Mouse (Mus musculus) MEL (cell line): ENCODE measurements around the gene Sbk2. TPM values are rescaled to one million over a fixed set of nuclear protein-coding genes. Genes with fewer than 3 reads are reported as not detected.
A peak's percentile ranks its signal among the peaks of the same experiment; 100 is the strongest.

Experiments used
- DNase-seq: peaks from one replicate; pipeline ENCODE4 v3.0.0; 2011; ENCODE audit warnings: low read depth, low spot score
- H3K27ac ChIP-seq: 2 replicates; pipeline ENCODE4 v1.5.1; 2012; ENCODE audit warnings: low read depth, mild to moderate bottlenecking, control low read depth, low read length, moderate library complexity; ENCODE audit not compliant: control insufficient read depth
- H3K27me3 ChIP-seq, 2 experiments: fragments of 150-350 bp in 1 of 2; sonication (generic) in 1 of 2; 2 replicates each; pipeline ENCODE4 v1.6.1; 2012; ENCODE audit warnings: low read length in 2 of 2, mild to moderate bottlenecking in 2 of 2, improper control_type of control experiment in 1 of 2, moderate library complexity in 1 of 2; ENCODE audit not compliant: insufficient read depth in 2 of 2, control insufficient read depth in 1 of 2
- H3K36me3 ChIP-seq, 2 experiments: 2 replicates each; pipeline ENCODE4 v1.6.1; 2012 to 2014; ENCODE audit warnings: low read length in 2 of 2, improper control_type of control experiment in 1 of 2, inconsistent platforms in 1 of 2, mild to moderate bottlenecking in 1 of 2; ENCODE audit not compliant: insufficient read depth in 2 of 2, control insufficient read depth in 1 of 2
- H3K4me1 ChIP-seq, 2 experiments: fragments of 150-350 bp in 1 of 2; sonication (generic) in 1 of 2; 2 replicates each; pipeline ENCODE4 v1.6.1; 2012; ENCODE audit warnings: low read length in 2 of 2, improper control_type of control experiment in 1 of 2, mild to moderate bottlenecking in 1 of 2; ENCODE audit not compliant: insufficient read depth in 2 of 2, control insufficient read depth in 1 of 2
- H3K4me3 ChIP-seq, 2 experiments: fragments of 150-350 bp in 1 of 2; sonication (generic) in 1 of 2; 2 replicates each; pipeline ENCODE4 v1.5.1; 2012; ENCODE audit warnings: low read depth in 2 of 2, low read length in 2 of 2, mild to moderate bottlenecking in 2 of 2, moderate library complexity in 2 of 2, control low read depth in 1 of 2, improper control_type of control experiment in 1 of 2; ENCODE audit not compliant: control insufficient read depth in 1 of 2, insufficient read depth in 1 of 2
- H3K79me2 ChIP-seq: 2 replicates; pipeline ENCODE4 v1.6.1; 2012; ENCODE audit warnings: mild to moderate bottlenecking, low read length, moderate library complexity; ENCODE audit not compliant: control insufficient read depth, poor library complexity, insufficient read depth
- H3K9ac ChIP-seq: 2 replicates; pipeline ENCODE4 v1.6.1; 2012; ENCODE audit warnings: low read depth, mild to moderate bottlenecking, control low read depth, low read length, moderate library complexity; ENCODE audit not compliant: control insufficient read depth, poor library complexity, severe bottlenecking
- H3K9me3 ChIP-seq: fragments of 150-350 bp; sonication (generic); replicated peaks from 2 replicates; pipeline ENCODE4 v1.6.1; 2012; ENCODE audit warnings: mild to moderate bottlenecking, low read length, improper control_type of control experiment, moderate library complexity; ENCODE audit not compliant: insufficient read depth
- CHD1 ChIP-seq: IDR thresholded peaks from 2 replicates; pipeline ENCODE4 v1.6.1; 2012; ENCODE audit warnings: low read depth, mild to moderate bottlenecking, inconsistent platforms, low read length, improper control_type of control experiment
- CTCF ChIP-seq, 3 experiments: IDR thresholded peaks in 2 of 3; conservative IDR thresholded peaks in 1 of 3; 2 replicates each; pipeline ENCODE4 v1.5.1; 2011 to 2012; ENCODE audit warnings: low read length in 3 of 3, low read depth in 2 of 3, mild to moderate bottlenecking in 2 of 3, improper control_type of control experiment in 1 of 3, inconsistent platforms in 1 of 3, mixed read lengths in 1 of 3, moderate library complexity in 1 of 3; ENCODE audit not compliant: control insufficient read depth in 1 of 3, insufficient read depth in 1 of 3, poor library complexity in 1 of 3, severe bottlenecking in 1 of 3
- E2F4 ChIP-seq: IDR thresholded peaks from 2 replicates; pipeline ENCODE4 v1.6.1; 2011; ENCODE audit warnings: low read depth, low read length, improper control_type of control experiment, borderline replicate concordance
- ELF1 ChIP-seq: IDR thresholded peaks from 2 replicates; pipeline ENCODE4 v1.6.1; 2014; ENCODE audit warnings: low read depth, mild to moderate bottlenecking, inconsistent platforms, low read length, improper control_type of control experiment, moderate library complexity
- EP300 ChIP-seq, 2 experiments: IDR thresholded peaks; 2 replicates each; pipeline ENCODE4 v1.6.1; 2011; ENCODE audit warnings: improper control_type of control experiment in 2 of 2, low read length in 2 of 2, low read depth in 1 of 2, mild to moderate bottlenecking in 1 of 2
- ETS1 ChIP-seq: IDR thresholded peaks from 2 replicates; pipeline ENCODE4 v1.6.1; 2012; ENCODE audit warnings: low read depth, mild to moderate bottlenecking, inconsistent platforms, low read length, improper control_type of control experiment, moderate library complexity
- GATA1 ChIP-seq: IDR thresholded peaks from 2 replicates; pipeline ENCODE4 v1.6.1; 2011; ENCODE audit warnings: low read depth, low read length, improper control_type of control experiment
- HCFC1 ChIP-seq: IDR thresholded peaks from 2 replicates; pipeline ENCODE4 v1.6.1; 2012; ENCODE audit warnings: low read depth, mild to moderate bottlenecking, inconsistent platforms, low read length, improper control_type of control experiment, moderate library complexity
- JUND ChIP-seq: IDR thresholded peaks from 2 replicates; pipeline ENCODE4 v1.6.1; 2011; ENCODE audit warnings: low read depth, mild to moderate bottlenecking, improper control_type of control experiment, low read length
- KAT2A ChIP-seq: conservative IDR thresholded peaks from 2 replicates; pipeline ENCODE4 v1.6.1; 2012; ENCODE audit warnings: low read depth, low read length, improper control_type of control experiment, inconsistent platforms
- MAFK ChIP-seq: IDR thresholded peaks from 2 replicates; pipeline ENCODE4 v1.6.1; 2011; ENCODE audit warnings: low read depth, mild to moderate bottlenecking, low read length, improper control_type of control experiment, borderline replicate concordance
- MAX ChIP-seq: IDR thresholded peaks from 2 replicates; pipeline ENCODE4 v1.6.1; 2011; ENCODE audit warnings: low read length, improper control_type of control experiment
- MAZ ChIP-seq: IDR thresholded peaks from 2 replicates; pipeline ENCODE4 v1.6.1; 2012; ENCODE audit warnings: low read depth, mild to moderate bottlenecking, inconsistent platforms, low read length, improper control_type of control experiment
- MEF2A ChIP-seq: IDR thresholded peaks from 2 replicates; pipeline ENCODE4 v1.6.1; 2014; ENCODE audit warnings: low read depth, mild to moderate bottlenecking, inconsistent platforms, low read length, improper control_type of control experiment; ENCODE audit not compliant: poor library complexity, insufficient replicate concordance, severe bottlenecking; ENCODE audit errors: extremely low read depth
- MXI1 ChIP-seq: IDR thresholded peaks from 2 replicates; pipeline ENCODE4 v1.6.1; 2011; ENCODE audit warnings: mild to moderate bottlenecking, low read depth, low read length, improper control_type of control experiment
- MYB ChIP-seq: IDR thresholded peaks from 2 replicates; pipeline ENCODE4 v1.6.1; 2011; ENCODE audit warnings: mild to moderate bottlenecking, low read depth, low read length, improper control_type of control experiment
- MYC ChIP-seq: IDR thresholded peaks from 2 replicates; pipeline ENCODE4 v1.6.1; 2011; ENCODE audit warnings: low read depth, mild to moderate bottlenecking, low read length, improper control_type of control experiment, moderate library complexity
- NELFE ChIP-seq: IDR thresholded peaks from 2 replicates; pipeline ENCODE4 v1.6.1; 2011; ENCODE audit warnings: low read depth, low read length, improper control_type of control experiment
- POLR2A ChIP-seq, 2 experiments: IDR thresholded peaks; 2 replicates each; pipeline ENCODE4 v1.6.1; 2011 to 2012; ENCODE audit warnings: low read length in 2 of 2, mild to moderate bottlenecking in 2 of 2, control low read depth in 1 of 2, improper control_type of control experiment in 1 of 2, low read depth in 1 of 2, moderate library complexity in 1 of 2; ENCODE audit not compliant: control insufficient read depth in 1 of 2, insufficient read depth in 1 of 2, poor library complexity in 1 of 2
- POLR2AphosphoS2 ChIP-seq: IDR thresholded peaks from 2 replicates; pipeline ENCODE4 v1.6.1; 2011; ENCODE audit warnings: low read length, improper control_type of control experiment
- POLR2AphosphoS5 ChIP-seq: IDR thresholded peaks from 2 replicates; pipeline ENCODE4 v1.6.1; 2012; ENCODE audit warnings: low read depth, borderline replicate concordance, mild to moderate bottlenecking, inconsistent platforms, low read length, moderate library complexity, mixed read lengths
- RAD21 ChIP-seq: IDR thresholded peaks from 2 replicates; pipeline ENCODE4 v1.6.1; 2011; ENCODE audit warnings: mild to moderate bottlenecking, low read depth, low read length, improper control_type of control experiment
- RCOR1 ChIP-seq: IDR thresholded peaks from 2 replicates; pipeline ENCODE4 v1.6.1; 2012; ENCODE audit warnings: low read depth, mild to moderate bottlenecking, inconsistent platforms, low read length, improper control_type of control experiment
- SIN3A ChIP-seq: IDR thresholded peaks from 2 replicates; pipeline ENCODE4 v1.6.1; 2012; ENCODE audit warnings: low read length, improper control_type of control experiment, inconsistent platforms
- SMC3 ChIP-seq: IDR thresholded peaks from 2 replicates; pipeline ENCODE4 v1.6.1; 2011; ENCODE audit warnings: low read depth, low read length, improper control_type of control experiment
- TAL1 ChIP-seq: IDR thresholded peaks from 2 replicates; pipeline ENCODE4 v1.6.1; 2012; ENCODE audit warnings: mild to moderate bottlenecking, inconsistent platforms, low read length, moderate library complexity, mixed read lengths
- TBP ChIP-seq: IDR thresholded peaks from 2 replicates; pipeline ENCODE4 v1.8.0; 2011; ENCODE audit warnings: low read depth, low read length, improper control_type of control experiment
- TCF12 ChIP-seq: IDR thresholded peaks from 2 replicates; pipeline ENCODE4 v1.6.1; 2014; ENCODE audit warnings: low read depth, mild to moderate bottlenecking, inconsistent platforms, low read length, improper control_type of control experiment, moderate library complexity
- UBTF ChIP-seq: IDR thresholded peaks from 2 replicates; pipeline ENCODE4 v1.6.1; 2012; ENCODE audit warnings: low read depth, mild to moderate bottlenecking, inconsistent platforms, low read length, improper control_type of control experiment, moderate library complexity, borderline replicate concordance; ENCODE audit not compliant: insufficient read depth
- USF1 ChIP-seq: IDR thresholded peaks from 2 replicates; pipeline ENCODE4 v1.6.1; 2014; ENCODE audit warnings: low read depth, mild to moderate bottlenecking, inconsistent platforms, low read length, improper control_type of control experiment, moderate library complexity
- USF2 ChIP-seq, 2 experiments: IDR thresholded peaks; 2 replicates each; pipeline ENCODE4 v1.6.1; 2011 to 2012; ENCODE audit warnings: improper control_type of control experiment in 2 of 2, low read length in 2 of 2, borderline replicate concordance in 1 of 2, inconsistent platforms in 1 of 2, low read depth in 1 of 2, mild to moderate bottlenecking in 1 of 2; ENCODE audit not compliant: insufficient read depth in 1 of 2
- ZC3H11A ChIP-seq: IDR thresholded peaks from 2 replicates; pipeline ENCODE4 v1.6.1; 2012; ENCODE audit warnings: low read depth, mild to moderate bottlenecking, inconsistent platforms, low read length, improper control_type of control experiment
- ZKSCAN1 ChIP-seq: IDR thresholded peaks from 2 replicates; pipeline ENCODE4 v1.6.1; 2012; ENCODE audit warnings: low read depth, mild to moderate bottlenecking, inconsistent platforms, low read length, improper control_type of control experiment, moderate library complexity
- ZMIZ1 ChIP-seq: IDR thresholded peaks from 2 replicates; pipeline ENCODE4 v1.6.1; 2012; ENCODE audit warnings: low read depth, mild to moderate bottlenecking, inconsistent platforms, low read length, improper control_type of control experiment, moderate library complexity
- ZNF384 ChIP-seq: IDR thresholded peaks from 2 replicates; pipeline ENCODE4 v1.6.1; 2012; ENCODE audit warnings: low read depth, mild to moderate bottlenecking, inconsistent platforms, low read length, improper control_type of control experiment
- polyA plus RNA-seq, 2 experiments: library from polyadenylated mRNA; stranded (reverse) in 1 of 2; unstranded in 1 of 2; fragments of >175 nt in 1 of 2; fragments of >200 nt in 1 of 2; gene quantifications; 2 replicates each; pipeline versions ENCODE4 v1.2.1 to v1.2.4; 2012; ENCODE audit warnings: low replicate concordance in 2 of 2, low read depth in 1 of 2; ENCODE audit not compliant: insufficient read length in 2 of 2, insufficient read depth in 1 of 2, missing spikeins in 1 of 2
- total RNA-seq: library from RNA; depleted of rRNA; stranded (reverse); fragments of 300-350 nt; gene quantifications from 2 replicates; pipeline ENCODE4 v1.2.3, GENCODE M21; 2012

Sbk2 gene
- total and polyA plus RNA-seq, 3 experiments, result not detected

DNA sequence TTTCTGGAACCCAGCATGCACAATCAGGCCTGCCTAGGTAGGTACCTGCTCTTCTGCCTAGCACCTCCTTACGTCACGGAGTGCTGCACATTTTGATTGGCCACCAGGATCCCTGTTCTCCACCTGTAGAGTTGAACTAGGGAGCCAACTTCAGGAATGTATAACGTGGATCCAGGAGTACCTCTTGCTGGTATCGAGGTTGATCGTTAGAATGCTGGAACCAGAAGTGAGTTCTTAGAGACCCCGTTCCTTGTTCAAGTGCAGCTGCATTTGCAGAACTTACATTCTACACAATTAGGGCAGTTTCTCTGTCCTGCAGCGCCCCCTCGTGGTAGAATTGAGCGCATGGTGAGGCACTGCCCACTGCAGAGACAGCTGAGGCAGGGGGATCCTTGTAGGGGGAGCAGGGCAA, 24.1 kb downstream of the Sbk2 start (continued):
- TF ChIP-seq USF2 (IDR thresholded peaks at IDR 0.05; ENCODE audit: borderline replicate concordance in 1 of 2, insufficient read depth in 1 of 2, low read depth in 1 of 2, low read length in 2 of 2) (no peak), E2F4 (no peak), SMC3 (peak; percentile 80), USF1 (no peak), RAD21 (peak; percentile 91), TCF12 (no peak)

DNA sequence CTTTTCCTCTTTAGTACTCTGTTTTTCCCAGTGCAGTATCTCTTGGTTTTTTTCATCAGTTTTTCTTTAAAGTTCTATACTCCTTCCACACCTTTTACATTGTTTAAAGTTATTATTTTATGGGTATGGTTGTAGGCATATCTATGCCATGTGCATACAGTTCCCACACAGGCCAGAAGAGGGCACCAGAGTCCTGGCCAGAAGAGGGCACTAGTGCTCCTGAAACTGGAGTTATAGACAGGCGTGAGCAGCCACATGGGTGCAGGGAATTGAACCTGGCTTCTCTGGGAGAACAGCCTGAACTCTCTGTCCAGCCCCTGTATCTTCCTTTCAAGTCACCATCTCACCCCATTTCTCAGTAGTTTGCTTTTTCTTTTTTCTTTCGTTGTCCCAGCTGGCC, 25.8 kb downstream of the Sbk2 start:
- H3K9ac ChIP-seq, result peak overlapping the region; percentile 17; the same call in 1 of the 2 replicates
- H3K4me1 ChIP-seq, result no peaks in the 10 kb centered on the region
- no peak overlapping the region for H3K27ac ChIP-seq
- peak; percentile 82 for DNase-seq
- no peaks in the 10 kb centered on the region for H3K36me3 ChIP-seq
- H3K27me3 ChIP-seq, result no peaks in the 10 kb centered on the region
- H3K79me2 ChIP-seq, result no peaks in the 10 kb centered on the region
- 0 out of 4 replicates have a peak overlapping the region, but pooled peaks of 1 of the 2 experiments have one; percentile 7 for H3K4me3 ChIP-seq
- H3K9me3 ChIP-seq, result no peaks in the 10 kb centered on the region
- TF ChIP-seq ZKSCAN1, result no peak
- peak; percentile 96 to 100 (median 97) for TF ChIP-seq CTCF (IDR thresholded peaks at IDR 0.05 in 2 of 3, conservative IDR thresholded peaks at IDR 0.05 in 1 of 3; ENCODE audit: control insufficient read depth in 1 of 3, insufficient read depth in 1 of 3, low read depth in 2 of 3, low read length in 3 of 3, poor library complexity in 1 of 3, severe bottlenecking in 1 of 3)
- peak; percentile 66; the same call in 1 of the 2 replicates for TF ChIP-seq SIN3A
- no peak for TF ChIP-seq MYB
- no peak for TF ChIP-seq MEF2A
- no peak for TF ChIP-seq ELF1
- TF ChIP-seq SMC3, result peak; percentile 74
- no peak for TF ChIP-seq GATA1
- TF ChIP-seq USF2 (IDR thresholded peaks at IDR 0.05; ENCODE audit: borderline replicate concordance in 1 of 2, insufficient read depth in 1 of 2, low read depth in 1 of 2, low read length in 2 of 2), result no peak
- TF ChIP-seq TAL1, result no peak
- no peak for TF ChIP-seq ZNF384
- TF ChIP-seq MYC, result peak; percentile 95
- TF ChIP-seq JUND, result no peak
- no peak for TF ChIP-seq CHD1
- TF ChIP-seq MAX, result no peak
- no peak for TF ChIP-seq RCOR1
- no peak for TF ChIP-seq POLR2AphosphoS5
- TF ChIP-seq TBP, result no peak
- peak; percentile 74 for TF ChIP-seq ZC3H11A
- TF ChIP-seq NELFE, result no peak
- TF ChIP-seq MXI1, result peak; percentile 64
- TF ChIP-seq EP300 (IDR thresholded peaks at IDR 0.05; ENCODE audit: low read depth in 1 of 2, low read length in 2 of 2), result no peak
- no peak for TF ChIP-seq HCFC1
- no peak for TF ChIP-seq KAT2A
- TF ChIP-seq MAFK, result no peak
- peak; percentile 79 for TF ChIP-seq RAD21
- TF ChIP-seq POLR2A (IDR thresholded peaks at IDR 0.05; ENCODE audit: control insufficient read depth in 1 of 2, insufficient read depth in 1 of 2, low read depth in 1 of 2, low read length in 2 of 2, poor library complexity in 1 of 2), result no peak
- TF ChIP-seq TCF12, result no peak
- TF ChIP-seq POLR2AphosphoS2, result no peak
- TF ChIP-seq ZMIZ1, result no peak
- TF ChIP-seq USF1, result no peak
- TF ChIP-seq MAZ, result no peak
- TF ChIP-seq ETS1, result no peak
- TF ChIP-seq UBTF, result no peak
